Mouse (Mus musculus) erythroblast, embryonic 14.5 days (primary cell): Measurements from ENCODE around the gene Traip.
A peak's percentile ranks its signal among the peaks of the same experiment; 100 is the strongest.

Experiments used
- GATA1 ChIP-seq: IDR thresholded peaks from 2 replicates; pipeline ENCODE4 v1.6.1; 2012; ENCODE audit warnings: low read length, inconsistent platforms, mixed read lengths
- TAL1 ChIP-seq: IDR thresholded peaks from 3 replicates; pipeline ENCODE4 v1.6.1; 2012; ENCODE audit warnings: low read length, inconsistent platforms, mixed read lengths

- peak; percentile 37; the same call in 1 of the 2 replicates for TF ChIP-seq GATA1
- TF ChIP-seq TAL1 = peak; percentile 45; the same call in 2 of the 3 replicates
These were observed 24.7 kb downstream of the Traip start for GRCm38 (mm10) chr9:107974491-107975171.
